Mouse (Mus musculus): Measurements from ENCODE around the gene Gm20696. TPM values are rescaled to one million over a fixed set of nuclear protein-coding genes. Genes with fewer than 3 reads are reported as not detected.

Gene Gm20696
- polyA plus RNA-seq, 2 experiments = 0.16 to 0.33 TPM

GRCm38 (mm10) chr6:99503741-99504140 lies 162.9 kb downstream of the Gm20696 start:
- Histone ChIP-seq H3K4me3 (ENCODE audit: insufficient read depth in 1 of 2, low read depth in 2 of 2, low read length in 2 of 2) (no peak overlapping the region), H3K9ac (replicated peaks) (no peak overlapping the region), H3K9me3 (ENCODE audit: control insufficient read depth, low read length) (no peaks in the 10 kb centered on the region), H3K36me3 (replicated peaks; ENCODE audit: control insufficient read depth, insufficient read depth, low read depth) (no peaks in the 10 kb centered on the region), H3K27ac (no peak overlapping the region), H3K27me3 (ENCODE audit: control insufficient read depth, insufficient read depth, low read length) (no peaks in the 10 kb centered on the region), H3K4me1 (replicated peaks; ENCODE audit: control insufficient read depth in 2 of 2, insufficient read depth in 2 of 2, low read length in 1 of 2) (peaks cover 0 to 7% of the 10 kb centered on the region in 2 experiments; a peak in 1 of 4 replicates), H3K4me2 (ENCODE audit: low read depth) (no peak overlapping the region)
- ATAC-seq (ENCODE audit: insufficient read depth) (no peak), DNase-seq (ENCODE audit: low read depth in 3 of 3, low spot score in 3 of 3) (no peak)
- WGBS (ENCODE audit: insufficient replicate concordance) = 43% methylated on average over 1 of the region's 1 CpGs
- TF ChIP-seq EP300 (IDR thresholded peaks at IDR 0.05; ENCODE audit: low read depth) = no peak
- no peak for TF ChIP-seq CTCF (IDR thresholded peaks at IDR 0.05; ENCODE audit: low read depth)

GRCm38 (mm10) chr6:99502727-99503126 lies 163.9 kb downstream of the Gm20696 start:
- Histone ChIP-seq H3K27me3 (ENCODE audit: control insufficient read depth, insufficient read depth, low read length) (no peaks in the 10 kb centered on the region), H3K9ac (replicated peaks) (no peak overlapping the region), H3K27ac (no peak overlapping the region), H3K4me2 (ENCODE audit: low read depth) (no peak overlapping the region), H3K36me3 (replicated peaks; ENCODE audit: control insufficient read depth, insufficient read depth, low read depth) (no peaks in the 10 kb centered on the region), H3K9me3 (ENCODE audit: control insufficient read depth, low read length) (no peaks in the 10 kb centered on the region), H3K4me1 (replicated peaks; ENCODE audit: control insufficient read depth in 2 of 2, insufficient read depth in 2 of 2, low read length in 1 of 2) (peaks cover 0 to 10% of the 10 kb centered on the region in 2 experiments; a peak in 1 of 4 replicates), H3K4me3 (ENCODE audit: insufficient read depth in 1 of 2, low read depth in 2 of 2, low read length in 2 of 2) (no peak overlapping the region)
- ATAC-seq (ENCODE audit: insufficient read depth) = no peak
- 66% methylated on average over 2 of the region's 2 CpGs for WGBS (ENCODE audit: insufficient replicate concordance)
- no peak for DNase-seq (ENCODE audit: low read depth in 3 of 3, low spot score in 3 of 3)
- TF ChIP-seq CTCF (IDR thresholded peaks at IDR 0.05; ENCODE audit: low read depth) = no peak
- no peak for TF ChIP-seq EP300 (IDR thresholded peaks at IDR 0.05; ENCODE audit: low read depth)

- no peaks in the 10 kb centered on the region for H3K27me3 ChIP-seq (ENCODE audit: control insufficient read depth, insufficient read depth, low read length)
- H3K4me2 ChIP-seq (ENCODE audit: low read depth) = no peak overlapping the region
- H3K36me3 ChIP-seq (replicated peaks; ENCODE audit: control insufficient read depth, insufficient read depth, low read depth) = no peaks in the 10 kb centered on the region
- no peak overlapping the region for H3K9ac ChIP-seq (replicated peaks)
- WGBS (ENCODE audit: insufficient replicate concordance) = 69% methylated on average over 6 of the region's 6 CpGs
- ATAC-seq (ENCODE audit: insufficient read depth) (no peak), DNase-seq (ENCODE audit: low read depth in 3 of 3, low spot score in 3 of 3) (no peak)
- H3K4me1 ChIP-seq (replicated peaks; ENCODE audit: control insufficient read depth in 2 of 2, insufficient read depth in 2 of 2, low read length in 1 of 2) = peaks cover 0 to 10% of the 10 kb centered on the region in 2 experiments; a peak in 1 of 4 replicates
- no peak for TF ChIP-seq EP300 (IDR thresholded peaks at IDR 0.05; ENCODE audit: low read depth)
- 0 out of 2 replicates have a peak, but pooled peaks have one; percentile 9 for TF ChIP-seq CTCF (IDR thresholded peaks at IDR 0.05; ENCODE audit: low read depth)
- H3K27ac ChIP-seq = no peak overlapping the region
- H3K4me3 ChIP-seq (ENCODE audit: insufficient read depth in 1 of 2, low read depth in 2 of 2, low read length in 2 of 2) = no peak overlapping the region
- H3K9me3 ChIP-seq (ENCODE audit: control insufficient read depth, low read length) = no peaks in the 10 kb centered on the region
Measured at GRCm38 (mm10) chr6:99502314-99502713, 164.3 kb downstream of the Gm20696 start.

- WGBS (ENCODE audit: insufficient replicate concordance) = 61% methylated on average over 3 of the region's 3 CpGs
- DNase-seq (ENCODE audit: low read depth in 3 of 3, low spot score in 3 of 3) = no peak
- TF ChIP-seq EP300 (IDR thresholded peaks at IDR 0.05; ENCODE audit: low read depth) (no peak), CTCF (IDR thresholded peaks at IDR 0.05; ENCODE audit: low read depth) (no peak)
Measured at GRCm38 (mm10) chr6:99500570-99501270, 165.9 kb downstream of the Gm20696 start.

GRCm38 (mm10) chr6:99498082-99498481 lies 168.5 kb downstream of the Gm20696 start:
- Histone ChIP-seq H3K9ac (replicated peaks) (no peak overlapping the region), H3K4me2 (ENCODE audit: low read depth) (no peak overlapping the region), H3K4me3 (ENCODE audit: insufficient read depth in 1 of 2, low read depth in 2 of 2, low read length in 2 of 2) (no peak overlapping the region), H3K4me1 (replicated peaks; ENCODE audit: control insufficient read depth in 2 of 2, insufficient read depth in 2 of 2, low read length in 1 of 2) (peaks cover under 1 to 7% of the 10 kb centered on the region in 2 experiments), H3K27me3 (ENCODE audit: control insufficient read depth, insufficient read depth, low read length) (no peaks in the 10 kb centered on the region), H3K27ac (no peak overlapping the region), H3K9me3 (ENCODE audit: control insufficient read depth, low read length) (no peaks in the 10 kb centered on the region), H3K36me3 (replicated peaks; ENCODE audit: control insufficient read depth, insufficient read depth, low read depth) (no peaks in the 10 kb centered on the region)
- 49% methylated on average over 7 of the region's 7 CpGs for WGBS (ENCODE audit: insufficient replicate concordance)
- DNase-seq (ENCODE audit: low read depth in 3 of 3, low spot score in 3 of 3) (no peak), ATAC-seq (ENCODE audit: insufficient read depth) (no peak)
- TF ChIP-seq EP300 (IDR thresholded peaks at IDR 0.05; ENCODE audit: low read depth) (no peak), CTCF (IDR thresholded peaks at IDR 0.05; ENCODE audit: low read depth) (no peak)

More at GRCm38 (mm10) chr6:99500570-99501270, 165.9 kb downstream of the Gm20696 start:
- H3K9ac ChIP-seq (replicated peaks) = no peak overlapping the region
- no peak overlapping the region for H3K4me3 ChIP-seq (ENCODE audit: insufficient read depth in 1 of 2, low read depth in 2 of 2, low read length in 2 of 2)
- peaks cover 0 to 12% of the 10 kb centered on the region in 2 experiments; a peak in 2 of 4 replicates for H3K4me1 ChIP-seq (replicated peaks; ENCODE audit: control insufficient read depth in 2 of 2, insufficient read depth in 2 of 2, low read length in 1 of 2)
- no peaks in the 10 kb centered on the region for H3K9me3 ChIP-seq (ENCODE audit: control insufficient read depth, low read length)
- no peak overlapping the region for H3K27ac ChIP-seq
- peak; percentile 41; the same call in 1 of the 2 replicates for ATAC-seq (ENCODE audit: insufficient read depth)
- H3K27me3 ChIP-seq (ENCODE audit: control insufficient read depth, insufficient read depth, low read length) = no peaks in the 10 kb centered on the region
- no peak overlapping the region for H3K4me2 ChIP-seq (ENCODE audit: low read depth)
- H3K36me3 ChIP-seq (replicated peaks; ENCODE audit: control insufficient read depth, insufficient read depth, low read depth) = no peaks in the 10 kb centered on the region

Measured in liver, embryonic 14.5 days (tissue).